Mouse (Mus musculus): Measurements from ENCODE around the gene Arhgef25.

DNA sequence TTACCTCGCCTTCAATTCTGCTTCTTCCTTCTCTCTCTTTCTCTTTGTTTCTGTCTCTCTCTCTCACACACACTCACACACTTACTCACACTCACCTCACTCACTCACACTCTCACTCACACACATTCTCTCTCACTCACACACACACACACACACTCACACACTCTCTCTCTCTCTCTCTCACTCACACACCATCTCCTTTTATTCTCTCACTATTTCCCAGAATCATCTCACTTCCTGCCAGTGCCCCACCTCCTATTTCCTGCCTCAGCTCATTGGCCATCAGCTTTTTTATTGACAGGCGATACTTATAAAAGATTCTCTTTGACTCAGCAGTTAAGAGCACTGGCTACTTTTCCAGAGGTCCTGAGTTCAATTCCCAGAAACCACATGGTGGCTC, 28.5 kb upstream of the Arhgef25 start:
- no peak for TF ChIP-seq CTCF (IDR thresholded peaks at IDR 0.05; ENCODE audit: low read depth)
- TF ChIP-seq EP300 (IDR thresholded peaks at IDR 0.05; ENCODE audit: low read depth): no peak

Measured in liver, embryonic 14.5 days (tissue).